Mouse (Mus musculus) heart, adult 11 months (tissue): Measurements from ENCODE around the gene Olfr639.
"Not testable (repeated sequence)": the region's sequence is repeated elsewhere in the genome, so short reads cannot be mapped to it uniquely, and the experiment has no call there.

Experiments
- DNase-seq: peaks from one replicate; pipeline ENCODE4 v3.0.0; 2022

Gene Olfr639

GRCm38 (mm10) chr7:104017203-104017602 is at the start of gene Olfr639:
Olfr639 (minus strand) TSS chr7:104017303.
- DNase-seq: no peak

GRCm38 (mm10) chr7:104061345-104061744 is 44.2 kb upstream of the Olfr639 start, which contains the start of gene 4930516K23Rik:
4930516K23Rik (minus strand) TSS chr7:104061445.
- no peak for DNase-seq

GRCm38 (mm10) chr7:104059215-104059614 is 42.1 kb upstream of the Olfr639 start:
- no peak for DNase-seq

- DNase-seq: no peak
Measured at GRCm38 (mm10) chr7:104052566-104052965, 35.5 kb upstream of the Olfr639 start, which contains the start of gene Olfr642. Olfr642 (minus strand) TSS chr7:104052666.

GRCm38 (mm10) chr7:104050745-104051144 is 33.6 kb upstream of the Olfr639 start:
- no peak for DNase-seq

- no peak for DNase-seq
Measured at GRCm38 (mm10) chr7:104035145-104035544, 18.0 kb upstream of the Olfr639 start, which contains the start of gene Olfr641. Olfr641 (plus strand) TSS chr7:104035445.

- no peak for DNase-seq
Measured at GRCm38 (mm10) chr7:104026978-104027377, 9.9 kb upstream of the Olfr639 start.

- no peak for DNase-seq
Measured at GRCm38 (mm10) chr7:104025473-104025872, 8.4 kb upstream of the Olfr639 start, which contains the start of gene Olfr640. Olfr640 (minus strand) TSS chr7:104025573.

- DNase-seq: no peak
Measured at GRCm38 (mm10) chr7:104021651-104022050, 4.5 kb upstream of the Olfr639 start.

- no peak for DNase-seq
Measured at GRCm38 (mm10) chr7:104018953-104019352, 1.9 kb upstream of the Olfr639 start.

- no peak for DNase-seq
Measured at GRCm38 (mm10) chr7:103999124-103999523, 18.0 kb downstream of the Olfr639 start.

- no peak for DNase-seq
Measured at GRCm38 (mm10) chr7:103998446-103998845, 18.7 kb downstream of the Olfr639 start, which contains the start of gene Olfr638. Olfr638 (plus strand) TSS chr7:103998746.

GRCm38 (mm10) chr7:103971782-103972181 is 45.3 kb downstream of the Olfr639 start:
- no peak for DNase-seq

- DNase-seq: no peak
Measured at GRCm38 (mm10) chr7:103970852-103971251, 46.3 kb downstream of the Olfr639 start, which contains the start of gene Olfr635. Olfr635 (plus strand) TSS chr7:103971152.

- not testable (repeated sequence) for DNase-seq
Measured at GRCm38 (mm10) chr7:103966873-103967272, 50.2 kb downstream of the Olfr639 start.
